ENCODE assay signal across 8 mouse cellular contexts in the genomic region with DNA sequence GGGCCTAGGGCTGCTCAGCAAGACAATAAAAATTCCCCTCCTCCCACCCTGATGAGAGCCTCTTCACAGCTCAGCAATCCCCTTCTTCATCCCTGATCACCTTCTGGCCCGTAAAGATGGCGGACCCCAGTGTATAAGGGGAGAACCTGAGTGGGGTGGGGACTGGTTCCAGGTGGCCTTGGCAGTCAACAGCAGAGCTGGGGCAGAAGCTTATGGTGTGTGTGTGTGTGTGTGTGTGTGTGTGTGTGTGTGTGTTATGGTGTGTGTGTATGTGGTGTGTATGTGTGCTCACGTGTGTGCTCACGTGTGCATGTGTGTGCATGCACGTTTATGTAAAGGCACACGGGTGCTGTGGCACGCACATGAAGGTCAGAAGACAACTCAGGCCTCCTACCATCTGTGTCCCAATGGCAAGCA. TPM values are rescaled to one million over a fixed set of nuclear protein-coding genes. Genes with fewer than 3 reads are reported as not detected.
DNase-seq lines count a peak whose midpoint lies in the region; ATAC-seq and TF ChIP-seq lines count a peak whose summit lies in the region.

No protein-coding gene starts in this region.

- H3K4me3 ChIP-seq in liver, adult 2 months (ENCODE audit: insufficient read depth, low read depth, low read length), result peak overlapping the region; percentile 69
- peak overlapping the region; percentile 47 for H3K4me3 ChIP-seq in embryonic facial prominence, embryonic 14.5 days (ENCODE audit: low read depth, low read length)
- peak overlapping the region; percentile 52 for H3K4me3 ChIP-seq in limb, embryonic 13.5 days
- H3K4me3 ChIP-seq in spleen, adult 2 months (ENCODE audit: extremely low read depth, insufficient read depth, insufficient read length), result peak overlapping the region; percentile 77

- H3K27ac ChIP-seq in liver, adult 2 months (replicated peaks; ENCODE audit: insufficient read depth, low read depth, low read length), result peak overlapping the region; percentile 48; the same call in 1 of the 2 replicates
- H3K27ac ChIP-seq in embryonic facial prominence, embryonic 14.5 days (replicated peaks; ENCODE audit: low read depth, low read length), result peak overlapping the region; percentile 65; the same call in 1 of the 2 replicates
- peak overlapping the region; percentile 72 for H3K27ac ChIP-seq in limb, embryonic 13.5 days
- peak overlapping the region; percentile 92 for H3K27ac ChIP-seq in spleen, adult 2 months (ENCODE audit: insufficient read depth, low read length)

- no peaks in the 10 kb centered on the region for H3K27me3 ChIP-seq in liver, adult 2 months (ENCODE audit: control insufficient read depth, insufficient read depth, low read length)
- H3K27me3 ChIP-seq in embryonic facial prominence, embryonic 14.5 days (replicated peaks; ENCODE audit: control insufficient read depth, insufficient read depth, low read length), result no peaks in the 10 kb centered on the region
- no peaks in the 10 kb centered on the region for H3K27me3 ChIP-seq in limb, embryonic 13.5 days
- no peaks in the 10 kb centered on the region for H3K27me3 ChIP-seq in spleen, adult 2 months (ENCODE audit: control insufficient read depth, insufficient read depth, low read length)

- no peaks in the 10 kb centered on the region for H3K79me2 ChIP-seq in liver, adult 2 months (ENCODE audit: control insufficient read depth, insufficient read depth, low read length)

- H3K9ac ChIP-seq in liver, adult 2 months (ENCODE audit: low read depth, low read length), result peak overlapping the region; percentile 68
- H3K9ac ChIP-seq in embryonic facial prominence, embryonic 14.5 days (ENCODE audit: low read depth, low read length), result no peak overlapping the region
- H3K9ac ChIP-seq in limb, embryonic 13.5 days, result peak overlapping the region; percentile 67; the same call in 1 of the 2 replicates

- no peak for TF ChIP-seq POLR2A in liver, adult 2 months (IDR thresholded peaks at IDR 0.05; ENCODE audit: extremely low read depth, insufficient read depth, low read length)
- TF ChIP-seq POLR2A in spleen, adult 2 months (IDR thresholded peaks at IDR 0.05; ENCODE audit: low read depth, low read length), result no peak

- no peak for TF ChIP-seq CTCF in liver, adult 2 months (IDR thresholded peaks at IDR 0.05; ENCODE audit: low read depth, low read length)
- no peak for TF ChIP-seq CTCF in spleen, adult 2 months (IDR thresholded peaks at IDR 0.05; ENCODE audit: extremely low read depth, insufficient read depth, insufficient read length, insufficient replicate concordance)

- WGBS in liver, adult 2 months, result 85% methylated on average over 7 of the region's 7 CpGs
- WGBS in embryonic facial prominence, embryonic 14.5 days, result 84% methylated on average over 7 of the region's 7 CpGs
- 79% methylated on average over 7 of the region's 7 CpGs for WGBS in limb, embryonic 13.5 days
- WGBS in spleen, adult 2 months, result 30% methylated on average over 7 of the region's 7 CpGs

- no peak for DNase-seq in liver, adult 2 months (ENCODE audit: extremely low read depth, low read depth, low spot score)
- DNase-seq in liver, result no peak
- DNase-seq in embryonic facial prominence, embryonic 14.5 days (ENCODE audit: low spot score), result no peak
- no peak for DNase-seq in spleen, adult 2 months (ENCODE audit: low read depth in 1 of 2, low spot score in 2 of 2)
- DNase-seq in adrenal gland, postnatal 36 days, result no peak
- DNase-seq in ovary, postnatal 14 days (ENCODE audit: low spot score), result no peak
- DNase-seq in gastrocnemius, adult 18-20 months (ENCODE audit: low spot score), result no peak

- no peaks in the 10 kb centered on the region for H3K9me3 ChIP-seq in embryonic facial prominence, embryonic 14.5 days (ENCODE audit: control insufficient read depth, low read length)
- H3K9me3 ChIP-seq in limb, embryonic 13.5 days, result no peaks in the 10 kb centered on the region

- H3K4me1 ChIP-seq in liver, adult 2 months (ENCODE audit: control insufficient read depth, insufficient read depth, low read length), result peaks cover 11% of the 10 kb centered on the region
- peaks cover 32% of the 10 kb centered on the region for H3K4me1 ChIP-seq in embryonic facial prominence, embryonic 14.5 days (ENCODE audit: control insufficient read depth, insufficient read depth, low read length)
- peaks cover 49% of the 10 kb centered on the region for H3K4me1 ChIP-seq in limb, embryonic 13.5 days
- peaks cover 19% of the 10 kb centered on the region for H3K4me1 ChIP-seq in spleen, adult 2 months (ENCODE audit: control insufficient read depth, insufficient read depth, insufficient read length)

- no peak for ATAC-seq in embryonic facial prominence, embryonic 14.5 days (ENCODE audit: low read depth)
- no peak for ATAC-seq in limb, embryonic 13.5 days (ENCODE audit: low FRiP score, low read depth)

- H3K36me3 ChIP-seq in liver, adult 2 months (ENCODE audit: control insufficient read depth, insufficient read depth, low read length), result no peaks in the 10 kb centered on the region
- peaks cover 11% of the 10 kb centered on the region; the same call in 1 of the 2 replicates for H3K36me3 ChIP-seq in embryonic facial prominence, embryonic 14.5 days (ENCODE audit: control insufficient read depth, insufficient read depth, low read length)
- H3K36me3 ChIP-seq in limb, embryonic 13.5 days, result peaks cover 30% of the 10 kb centered on the region
- peaks cover 39% of the 10 kb centered on the region for H3K36me3 ChIP-seq in spleen, adult 2 months (ENCODE audit: control insufficient read depth, insufficient read depth, low read length)

- H3K4me2 ChIP-seq in embryonic facial prominence, embryonic 14.5 days (ENCODE audit: low read depth, low read length), result peak overlapping the region; percentile 91
- peak overlapping the region; percentile 83 for H3K4me2 ChIP-seq in limb, embryonic 13.5 days (replicated peaks)

RNA-seq across cellular contexts. Expression of a gene that starts 1.3 kb away (rescaled TPM):
- total RNA-seq in liver, adult 2 months (2014; rRNA removed), result 12.2 and 17.5 TPM in 2 replicates
- polyA plus RNA-seq in liver, adult 2 months (2012; rRNA removed), result 27.9 and 45.2 TPM in 2 replicates
- 152 and 172 TPM in 2 replicates for polyA plus RNA-seq in embryonic facial prominence, embryonic 14.5 days (2014; fragmentation: Nextera tagmentation; extraction: Ambion mirVana)
- polyA plus RNA-seq in limb, embryonic 13.5 days (2015; fragmentation: Nextera tagmentation; extraction: Ambion mirVana), result 143 and 155 TPM in 2 replicates
- polyA plus RNA-seq in spleen, adult 2 months (2012; rRNA removed), result 991 and 1,064 TPM in 2 replicates
- total RNA-seq in adrenal gland, postnatal 36 days (2021), result 100 to 1,000 TPM; 187 to 302 TPM
- total RNA-seq in gastrocnemius, adult 18-20 months (2021), result 10 to 100 TPM; 16.6 to 17.4 TPM

RNA-seq across cellular contexts. Expression of a gene that starts 20.3 kb away (rescaled TPM):
- total RNA-seq in liver, adult 2 months (2014; rRNA removed), result 0.27 and 0.55 TPM in 2 replicates
- polyA plus RNA-seq in liver, adult 2 months (2012; rRNA removed), result 0.29 and 0.30 TPM in 2 replicates
- polyA plus RNA-seq in embryonic facial prominence, embryonic 14.5 days (2014; fragmentation: Nextera tagmentation; extraction: Ambion mirVana), result 3.0 and 4.7 TPM in 2 replicates
- polyA plus RNA-seq in limb, embryonic 13.5 days (2015; fragmentation: Nextera tagmentation; extraction: Ambion mirVana), result 0.17 and 0.24 TPM in 2 replicates
- polyA plus RNA-seq in spleen, adult 2 months (2012; rRNA removed), result 2.3 and 3.8 TPM in 2 replicates
- under 1 TPM in 1 of 2 experiments, not detected in 1; 0.33 TPM for total RNA-seq in adrenal gland, postnatal 36 days (2021)
- not detected for total RNA-seq in gastrocnemius, adult 18-20 months (2021)

RNA-seq across cellular contexts. Expression of a gene that starts 21.6 kb away (rescaled TPM):
- not detected in 2 replicates for total RNA-seq in liver, adult 2 months (2014; rRNA removed)
- polyA plus RNA-seq in liver, adult 2 months (2012; rRNA removed), result not detected in 2 replicates
- 0.20 and 0.24 TPM in 2 replicates for polyA plus RNA-seq in embryonic facial prominence, embryonic 14.5 days (2014; fragmentation: Nextera tagmentation; extraction: Ambion mirVana)
- polyA plus RNA-seq in limb, embryonic 13.5 days (2015; fragmentation: Nextera tagmentation; extraction: Ambion mirVana), result 0.08 TPM in 1 of 2 replicates, not detected in the other
- polyA plus RNA-seq in spleen, adult 2 months (2012; rRNA removed), result 0.77 and 1.3 TPM in 2 replicates
- total RNA-seq in adrenal gland, postnatal 36 days (2021), result 10 to 100 TPM; 14.6 to 29.8 TPM
- total RNA-seq in gastrocnemius, adult 18-20 months (2021), result 100 to 1,000 TPM in 1 of 2 experiments, 10 to 100 TPM in 1; 94.4 to 203 TPM

RNA-seq across cellular contexts. Expression of a gene that starts 42.4 kb away (rescaled TPM):
- 4.3 and 10.7 TPM in 2 replicates for total RNA-seq in liver, adult 2 months (2014; rRNA removed)
- 8.9 and 11.6 TPM in 2 replicates for polyA plus RNA-seq in liver, adult 2 months (2012; rRNA removed)
- polyA plus RNA-seq in embryonic facial prominence, embryonic 14.5 days (2014; fragmentation: Nextera tagmentation; extraction: Ambion mirVana), result 17.6 and 22.1 TPM in 2 replicates
- polyA plus RNA-seq in limb, embryonic 13.5 days (2015; fragmentation: Nextera tagmentation; extraction: Ambion mirVana), result 18.3 and 18.5 TPM in 2 replicates
- 7.7 and 7.8 TPM in 2 replicates for polyA plus RNA-seq in spleen, adult 2 months (2012; rRNA removed)
- 10 to 100 TPM in 1 of 2 experiments, 1 to 10 TPM in 1; 9.1 to 10.4 TPM for total RNA-seq in adrenal gland, postnatal 36 days (2021)
- 10 to 100 TPM; 10.1 to 11.7 TPM for total RNA-seq in gastrocnemius, adult 18-20 months (2021)
